Mouse (Mus musculus): ENCODE data around the gene Spem2.

- no peak for TF ChIP-seq CTCF (IDR thresholded peaks at IDR 0.05; ENCODE audit: low read depth, low read length)
- TF ChIP-seq GATA1 (IDR thresholded peaks at IDR 0.05; ENCODE audit: borderline replicate concordance, low read length), result no peak
- no peak for TF ChIP-seq TAL1 (conservative IDR thresholded peaks at IDR 0.05; ENCODE audit: low read depth, low read length)
These were observed 39.3 kb downstream of the Spem2 start for GRCm38 (mm10) chr11:69778985-69779384.

Measured in G1E (cell line).